Mouse (Mus musculus) CH12.LX (cell line): ENCODE measurements around the gene Atp9a. TPM values are rescaled to one million over a fixed set of nuclear protein-coding genes. Genes with fewer than 3 reads are reported as not detected.

Source experiments
- DNase-seq: peaks from one replicate; pipeline ENCODE4 v3.0.0-alpha.2; 2013; ENCODE audit errors: extremely low read depth
- H3K27ac ChIP-seq: 2 replicates; pipeline ENCODE4 v1.5.1; 2012; ENCODE audit warnings: low read depth, mild to moderate bottlenecking, control low read depth, moderate library complexity; ENCODE audit not compliant: insufficient read depth
- H3K27me3 ChIP-seq: replicated peaks from 2 replicates; pipeline ENCODE3; 2012; ENCODE audit warnings: inconsistent platforms
- H3K36me3 ChIP-seq, 2 experiments: replicated peaks in 1 of 2; 2 replicates each; pipeline versions ENCODE3 to v1.6.1; 2012; ENCODE audit warnings: inconsistent platforms in 1 of 2, low read length in 1 of 2, mild to moderate bottlenecking in 1 of 2, mixed read lengths in 1 of 2, moderate library complexity in 1 of 2; ENCODE audit not compliant: control insufficient read depth in 1 of 2, insufficient read depth in 1 of 2
- H3K4me1 ChIP-seq, 2 experiments: 2 replicates each; pipeline ENCODE4 v1.6.1; 2012; ENCODE audit warnings: inconsistent platforms in 1 of 2, moderate library complexity in 1 of 2; ENCODE audit not compliant: insufficient read depth in 2 of 2, control insufficient read depth in 1 of 2
- H3K4me2 ChIP-seq: 2 replicates; pipeline ENCODE4 v1.6.1; 2012; ENCODE audit warnings: low read depth, mild to moderate bottlenecking, control low read depth; ENCODE audit not compliant: poor library complexity, insufficient read depth, severe bottlenecking
- H3K4me3 ChIP-seq, 3 experiments: fragments of 150-350 bp in 1 of 3; sonication (generic) in 1 of 3; replicated peaks in 1 of 3; 2 replicates each; pipeline versions ENCODE3 to v1.5.1; 2011 to 2012; ENCODE audit warnings: low read depth in 2 of 3, low read length in 2 of 3, mild to moderate bottlenecking in 2 of 3, moderate library complexity in 2 of 3, control low read depth in 1 of 3, improper control_type of control experiment in 1 of 3, inconsistent platforms in 1 of 3, mixed read lengths in 1 of 3; ENCODE audit not compliant: poor library complexity in 1 of 3
- H3K79me2 ChIP-seq: replicated peaks from 2 replicates; pipeline ENCODE4 v1.6.1; 2012; ENCODE audit warnings: mild to moderate bottlenecking, moderate library complexity; ENCODE audit not compliant: control insufficient read depth, poor library complexity, insufficient read depth, severe bottlenecking; ENCODE audit errors: extremely low read depth
- H3K9ac ChIP-seq: 2 replicates; pipeline ENCODE4 v1.6.1; 2012; ENCODE audit warnings: low read depth, mild to moderate bottlenecking, control low read depth, moderate library complexity; ENCODE audit not compliant: insufficient read depth
- H3K9me3 ChIP-seq: replicated peaks from 2 replicates; pipeline ENCODE3; 2012; ENCODE audit warnings: low read length, inconsistent platforms, mixed read lengths
- CHD2 ChIP-seq: IDR thresholded peaks from 2 replicates; pipeline ENCODE4 v1.6.1; 2011; ENCODE audit warnings: low read length, improper control_type of control experiment
- IRF4 ChIP-seq: IDR thresholded peaks from 2 replicates; pipeline ENCODE4 v1.6.1; 2014; ENCODE audit warnings: low read depth, mild to moderate bottlenecking, inconsistent platforms, low read length, improper control_type of control experiment
- KAT2A ChIP-seq: IDR thresholded peaks from 2 replicates; pipeline ENCODE4 v1.6.1; 2012; ENCODE audit warnings: low read length, improper control_type of control experiment, inconsistent platforms; ENCODE audit not compliant: insufficient replicate concordance
- MAFK ChIP-seq: IDR thresholded peaks from 2 replicates; pipeline ENCODE4 v1.6.1; 2011; ENCODE audit warnings: low read length, improper control_type of control experiment; ENCODE audit not compliant: insufficient replicate concordance
- MAX ChIP-seq: IDR thresholded peaks from 2 replicates; pipeline ENCODE4 v1.6.1; 2011; ENCODE audit warnings: low read length, improper control_type of control experiment
- MEF2A ChIP-seq: IDR thresholded peaks from 2 replicates; pipeline ENCODE4 v1.6.1; 2014; ENCODE audit warnings: low read depth, mild to moderate bottlenecking, inconsistent platforms, low read length, improper control_type of control experiment, borderline replicate concordance
- MYC ChIP-seq: IDR thresholded peaks from 2 replicates; pipeline ENCODE4 v1.6.1; 2011; ENCODE audit warnings: low read depth, mild to moderate bottlenecking, improper control_type of control experiment, low read length
- NELFE ChIP-seq: IDR thresholded peaks from 2 replicates; pipeline ENCODE4 v1.6.1; 2011; ENCODE audit warnings: low read depth, low read length, improper control_type of control experiment
- NRF1 ChIP-seq: IDR thresholded peaks from 2 replicates; pipeline ENCODE4 v1.6.1; 2014; ENCODE audit warnings: low read depth, mild to moderate bottlenecking, inconsistent platforms, low read length, improper control_type of control experiment, moderate library complexity
- POLR2A ChIP-seq: IDR thresholded peaks from 2 replicates; pipeline ENCODE4 v1.6.1; 2011; ENCODE audit warnings: low read depth, mild to moderate bottlenecking, improper control_type of control experiment, low read length
- POLR2AphosphoS2 ChIP-seq: IDR thresholded peaks from 2 replicates; pipeline ENCODE4 v1.6.1; 2011; ENCODE audit warnings: low read depth, low read length, improper control_type of control experiment
- UBTF ChIP-seq: IDR thresholded peaks from 2 replicates; pipeline ENCODE4 v1.6.1; 2012; ENCODE audit warnings: low read depth, mild to moderate bottlenecking, inconsistent platforms, low read length, improper control_type of control experiment, moderate library complexity
- USF2 ChIP-seq: conservative IDR thresholded peaks from 2 replicates; pipeline ENCODE4 v1.6.1; 2011; ENCODE audit warnings: low read depth, low read length, improper control_type of control experiment
- ZC3H11A ChIP-seq: IDR thresholded peaks from 2 replicates; pipeline ENCODE4 v1.6.1; 2012; ENCODE audit warnings: low read depth, mild to moderate bottlenecking, inconsistent platforms, low read length, improper control_type of control experiment
- ZKSCAN1 ChIP-seq: IDR thresholded peaks from 2 replicates; pipeline ENCODE4 v1.6.1; 2012; ENCODE audit warnings: low read depth, inconsistent platforms, low read length, improper control_type of control experiment, borderline replicate concordance
- ZMIZ1 ChIP-seq: IDR thresholded peaks from 2 replicates; pipeline ENCODE4 v1.6.1; 2012; ENCODE audit warnings: low read depth, mild to moderate bottlenecking, inconsistent platforms, low read length, improper control_type of control experiment
- dilution Hi-C: fragments of 300-500 bp; cut with MboI; formaldehyde crosslinking; loops from 2 replicates; pipeline ENCODE4 v1.14.3; 2020; ENCODE audit warnings: low sequenced_read_pairs; ENCODE audit not compliant: extremely low pct_unique_long_range_greater_than_20kb, extremely low pct_ligation_motif_present
- in situ Hi-C: fragments of 300-500 bp; cut with MboI; formaldehyde crosslinking; loops from 3 replicates; pipeline ENCODE4 v1.14.3; 2019; ENCODE audit warnings: low sequenced_read_pairs, low pct_ligation_motif_present, low pct_unique_long_range_greater_than_20kb, mixed read lengths
- polyA plus RNA-seq: library from polyadenylated mRNA; unstranded; fragments of >175 nt; gene quantifications from 2 replicates; pipeline ENCODE4 v1.2.1, GENCODE M21; 2012; ENCODE audit warnings: low read depth; ENCODE audit not compliant: insufficient read length
- total RNA-seq, 2 experiments: library from RNA; depleted of rRNA; stranded (reverse); fragments of 300-350 nt in 1 of 2; fragments of >200 nt in 1 of 2; gene quantifications; 2 replicates each; pipeline ENCODE4 v1.2.3; 2012 to 2014

Atp9a gene
- total and polyA plus RNA-seq, 3 experiments = 18.9 to 43.7 (median 40.1) TPM

DNA sequence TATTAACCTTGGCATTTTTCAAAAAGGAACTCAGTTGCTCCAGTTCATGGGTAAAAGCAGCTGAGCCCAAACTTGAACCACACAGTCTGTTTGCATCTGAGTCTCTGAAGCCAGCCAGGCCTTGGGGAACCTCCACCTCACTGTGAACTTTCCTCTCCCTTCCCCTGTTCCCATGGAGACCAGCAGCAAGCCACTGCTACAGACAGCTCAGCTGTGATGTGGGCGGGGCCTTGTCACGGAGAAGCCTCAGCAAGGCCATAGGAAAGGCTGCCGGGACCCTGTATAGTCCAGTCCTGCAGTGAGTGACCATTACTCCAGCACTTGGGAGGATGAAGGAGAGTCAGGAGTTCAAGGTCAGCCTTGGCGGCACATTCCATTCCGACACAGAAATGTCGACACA is 16.2 kb downstream of the Atp9a start:
- Histone ChIP-seq H3K27me3 (peaks cover 3% of the 10 kb centered on the region), H3K9me3 (peaks cover 3% of the 10 kb centered on the region), H3K79me2 (no peaks in the 10 kb centered on the region), H3K4me1 (no peaks in the 10 kb centered on the region), H3K9ac (no peak overlapping the region), H3K4me2 (no peak overlapping the region), H3K36me3 (no peaks in the 10 kb centered on the region), H3K4me3 (no peak overlapping the region), H3K27ac (no peak overlapping the region)
- in situ Hi-C loops = no loop called here
- dilution Hi-C loops = no loop called here
- peak; percentile 15 for DNase-seq
- no peak for TF ChIP-seq POLR2AphosphoS2
- no peak for TF ChIP-seq MEF2A
- TF ChIP-seq NRF1 = no peak
- TF ChIP-seq USF2 = no peak
- TF ChIP-seq MYC = no peak

- H3K9me3 ChIP-seq = no peaks in the 10 kb centered on the region
- H3K4me3 ChIP-seq = no peak overlapping the region
- H3K9ac ChIP-seq = no peak overlapping the region
- no peaks in the 10 kb centered on the region for H3K79me2 ChIP-seq
- H3K36me3 ChIP-seq = no peaks in the 10 kb centered on the region
- H3K4me2 ChIP-seq = no peak overlapping the region
- in situ Hi-C loops = no loop called here
- TF ChIP-seq POLR2A (no peak), ZKSCAN1 (no peak), NRF1 (no peak), IRF4 (no peak), CHD2 (no peak), NELFE (no peak), USF2 (no peak), MAX (no peak), MAFK (no peak), ZMIZ1 (no peak), ZC3H11A (no peak), UBTF (no peak), KAT2A (no peak)
- no peak for DNase-seq
- no peak overlapping the region for H3K27ac ChIP-seq
- no peaks in the 10 kb centered on the region for H3K4me1 ChIP-seq
- dilution Hi-C loops = no loop called here
- peaks cover 10% of the 10 kb centered on the region for H3K27me3 ChIP-seq
Observed at GRCm38 (mm10) chr2:168721313-168721712, 20.9 kb downstream of the Atp9a start.

DNA sequence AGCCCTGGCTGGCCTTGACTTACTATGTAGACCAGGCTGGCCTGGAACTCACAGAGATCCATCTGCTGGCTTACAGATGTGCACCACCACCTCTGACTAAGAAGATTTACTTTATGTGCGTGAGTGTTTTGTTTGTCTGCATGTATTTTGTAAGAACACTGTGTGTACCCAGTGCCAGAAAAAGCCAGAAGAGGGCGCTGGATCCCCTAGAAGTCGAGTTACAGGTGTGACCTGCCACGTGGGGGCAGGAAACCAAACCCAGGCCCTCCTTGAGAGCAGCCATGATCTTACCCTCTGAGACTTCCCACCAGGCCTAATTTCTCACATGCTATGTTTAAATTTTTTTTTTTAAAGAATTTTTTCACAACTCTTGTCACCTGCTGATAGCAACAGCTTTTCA is 22.5 kb downstream of the Atp9a start:
- no peak overlapping the region for H3K9ac ChIP-seq
- H3K27ac ChIP-seq = no peak overlapping the region
- no peaks in the 10 kb centered on the region for H3K4me1 ChIP-seq
- dilution Hi-C loops = no loop called here
- no peak for TF ChIP-seq ZMIZ1
- no peak for TF ChIP-seq MYC
- no peak for TF ChIP-seq USF2
- H3K4me2 ChIP-seq = no peak overlapping the region
- DNase-seq = no peak
- in situ Hi-C loops = no loop called here
- H3K36me3 ChIP-seq = no peaks in the 10 kb centered on the region
- H3K9me3 ChIP-seq = no peaks in the 10 kb centered on the region
- H3K79me2 ChIP-seq = no peaks in the 10 kb centered on the region
- H3K27me3 ChIP-seq = peaks cover 14% of the 10 kb centered on the region
- no peak overlapping the region for H3K4me3 ChIP-seq
